Mouse (Mus musculus): Measurements from ENCODE around the gene Klhl35. TPM values are rescaled to one million over a fixed set of nuclear protein-coding genes. Genes with fewer than 3 reads are reported as not detected.
A peak's percentile ranks its signal among the peaks of the same experiment; 100 is the strongest.

The Klhl35 gene
- 22.5 and 22.9 TPM in 2 replicates for polyA plus RNA-seq (2014; fragmentation: Nextera tagmentation; extraction: Ambion mirVana)

DNA sequence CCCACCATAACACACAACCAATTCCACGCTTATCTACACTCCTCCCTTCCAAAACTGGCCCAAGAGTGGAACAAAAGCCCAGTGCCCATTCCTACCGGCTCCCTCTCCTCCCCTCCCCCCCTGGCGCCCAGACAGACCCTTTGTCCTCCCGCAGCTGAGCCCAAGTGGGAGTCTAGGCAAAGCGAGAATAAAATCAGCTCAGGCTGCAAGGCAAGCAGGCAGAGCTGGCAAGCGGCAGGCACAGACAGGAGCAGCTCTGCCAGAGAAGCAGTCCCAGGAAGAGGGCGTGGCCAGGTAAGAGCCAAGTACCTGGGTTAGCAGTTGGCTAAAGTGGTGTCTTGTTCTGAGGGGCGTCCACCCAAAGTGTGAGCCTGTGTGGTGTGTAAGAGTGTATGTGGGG, at the start of gene Klhl35:
Gene Klhl35 (plus strand): TSS at position 194 of the 400 bp plus-strand sequence.
- H3K27ac ChIP-seq (ENCODE audit: low read depth, low read length) = peak within 1 kb of the TSS; percentile 37
- H3K4me1 ChIP-seq (ENCODE audit: control insufficient read depth, insufficient read depth, low read length) = peaks cover 22% of the 10 kb centered on the region
- peaks cover 21% of the 10 kb centered on the region for H3K27me3 ChIP-seq (ENCODE audit: control insufficient read depth, insufficient read depth, low read length)
- H3K36me3 ChIP-seq (ENCODE audit: control insufficient read depth, insufficient read depth, low read length) = no peaks in the 10 kb centered on the region
- ATAC-seq (ENCODE audit: low FRiP score) (peak; percentile 34), DNase-seq (ENCODE audit: low spot score, missing footprints) (peak; percentile 94)
- WGBS = 19% methylated on average over 8 of the region's 8 CpGs
- H3K9me3 ChIP-seq (ENCODE audit: control insufficient read depth, low read length) = no peaks in the 10 kb centered on the region
- H3K4me2 ChIP-seq = peak within 1 kb of the TSS; percentile 39
- H3K9ac ChIP-seq (ENCODE audit: low read length) = peak within 1 kb of the TSS; percentile 43
- peak within 1 kb of the TSS; percentile 11 for H3K4me3 ChIP-seq (ENCODE audit: low read depth, low read length)

GRCm38 (mm10) chr7:99419311-99419710, 46.5 kb upstream of the Klhl35 start:
- no peak overlapping the region for H3K4me2 ChIP-seq
- H3K27ac ChIP-seq (ENCODE audit: low read depth, low read length) = no peak overlapping the region
- no peaks in the 10 kb centered on the region for H3K9me3 ChIP-seq (ENCODE audit: control insufficient read depth, low read length)
- ATAC-seq (ENCODE audit: low FRiP score) = no peak
- no peak overlapping the region for H3K4me3 ChIP-seq (ENCODE audit: low read depth, low read length)
- H3K27me3 ChIP-seq (ENCODE audit: control insufficient read depth, insufficient read depth, low read length) = no peaks in the 10 kb centered on the region
- WGBS = 79% methylated on average over 3 of the region's 3 CpGs
- H3K4me1 ChIP-seq (ENCODE audit: control insufficient read depth, insufficient read depth, low read length) = no peaks in the 10 kb centered on the region
- H3K36me3 ChIP-seq (ENCODE audit: control insufficient read depth, insufficient read depth, low read length) = no peaks in the 10 kb centered on the region
- no peak overlapping the region for H3K9ac ChIP-seq (ENCODE audit: low read length)
- DNase-seq (ENCODE audit: low spot score, missing footprints) = no peak

DNA sequence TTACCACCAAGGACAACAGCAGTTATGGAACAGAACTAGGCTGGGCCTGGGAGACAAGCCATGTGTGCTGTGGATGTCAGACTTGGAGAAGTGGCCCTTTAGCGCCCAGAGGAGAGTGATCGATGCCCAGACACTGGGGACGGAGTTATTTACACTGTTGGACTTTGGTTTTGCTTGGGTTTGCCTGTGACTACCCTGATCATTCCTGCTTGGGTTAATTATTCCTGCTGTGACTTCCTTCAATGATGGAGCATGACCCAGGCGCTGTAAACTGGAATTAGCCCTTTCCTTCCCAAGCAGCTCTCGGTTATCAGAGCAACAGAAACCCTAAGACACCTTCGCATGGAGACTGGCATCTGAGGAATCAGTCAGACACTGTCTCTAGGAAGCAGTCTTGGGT, 44.8 kb upstream of the Klhl35 start:
- Histone ChIP-seq H3K4me3 (ENCODE audit: low read depth, low read length) (no peak overlapping the region), H3K27ac (ENCODE audit: low read depth, low read length) (no peak overlapping the region), H3K27me3 (ENCODE audit: control insufficient read depth, insufficient read depth, low read length) (no peaks in the 10 kb centered on the region), H3K4me1 (ENCODE audit: control insufficient read depth, insufficient read depth, low read length) (peaks cover 8% of the 10 kb centered on the region), H3K36me3 (ENCODE audit: control insufficient read depth, insufficient read depth, low read length) (no peaks in the 10 kb centered on the region), H3K4me2 (no peak overlapping the region), H3K9ac (ENCODE audit: low read length) (no peak overlapping the region), H3K9me3 (ENCODE audit: control insufficient read depth, low read length) (no peaks in the 10 kb centered on the region)
- 81% methylated on average over 6 of the region's 6 CpGs for WGBS
- ATAC-seq (ENCODE audit: low FRiP score) = no peak
- no peak for DNase-seq (ENCODE audit: low spot score, missing footprints)

- Histone ChIP-seq H3K4me2 (no peak overlapping the region), H3K4me3 (ENCODE audit: low read depth, low read length) (no peak overlapping the region), H3K27me3 (ENCODE audit: control insufficient read depth, insufficient read depth, low read length) (no peaks in the 10 kb centered on the region), H3K4me1 (ENCODE audit: control insufficient read depth, insufficient read depth, low read length) (peaks cover 8% of the 10 kb centered on the region), H3K36me3 (ENCODE audit: control insufficient read depth, insufficient read depth, low read length) (no peaks in the 10 kb centered on the region), H3K9ac (ENCODE audit: low read length) (peak overlapping the region; percentile 41), H3K27ac (ENCODE audit: low read depth, low read length) (peak overlapping the region; percentile 37), H3K9me3 (ENCODE audit: control insufficient read depth, low read length) (no peaks in the 10 kb centered on the region)
- WGBS = 19% methylated on average over 8 of the region's 8 CpGs
- peak; percentile 83 for ATAC-seq (ENCODE audit: low FRiP score)
- DNase-seq (ENCODE audit: low spot score, missing footprints) = no peak
Measured at GRCm38 (mm10) chr7:99424538-99425155, 41.2 kb upstream of the Klhl35 start.

GRCm38 (mm10) chr7:99425706-99426105, 40.1 kb upstream of the Klhl35 start:
- H3K27me3 ChIP-seq (ENCODE audit: control insufficient read depth, insufficient read depth, low read length) = no peaks in the 10 kb centered on the region
- no peak overlapping the region for H3K4me2 ChIP-seq
- H3K9me3 ChIP-seq (ENCODE audit: control insufficient read depth, low read length) = no peaks in the 10 kb centered on the region
- H3K4me1 ChIP-seq (ENCODE audit: control insufficient read depth, insufficient read depth, low read length) = peaks cover 8% of the 10 kb centered on the region
- H3K36me3 ChIP-seq (ENCODE audit: control insufficient read depth, insufficient read depth, low read length) = no peaks in the 10 kb centered on the region
- no peak for ATAC-seq (ENCODE audit: low FRiP score)
- H3K4me3 ChIP-seq (ENCODE audit: low read depth, low read length) = no peak overlapping the region
- no peak overlapping the region for H3K27ac ChIP-seq (ENCODE audit: low read depth, low read length)
- no peak for DNase-seq (ENCODE audit: low spot score, missing footprints)
- 88% methylated on average over 4 of the region's 4 CpGs for WGBS
- H3K9ac ChIP-seq (ENCODE audit: low read length) = no peak overlapping the region

GRCm38 (mm10) chr7:99427031-99427430, 38.8 kb upstream of the Klhl35 start:
- Histone ChIP-seq H3K36me3 (ENCODE audit: control insufficient read depth, insufficient read depth, low read length) (no peaks in the 10 kb centered on the region), H3K9me3 (ENCODE audit: control insufficient read depth, low read length) (no peaks in the 10 kb centered on the region), H3K9ac (ENCODE audit: low read length) (no peak overlapping the region), H3K4me1 (ENCODE audit: control insufficient read depth, insufficient read depth, low read length) (peaks cover 8% of the 10 kb centered on the region), H3K27ac (ENCODE audit: low read depth, low read length) (no peak overlapping the region), H3K4me2 (no peak overlapping the region), H3K27me3 (ENCODE audit: control insufficient read depth, insufficient read depth, low read length) (no peaks in the 10 kb centered on the region), H3K4me3 (ENCODE audit: low read depth, low read length) (no peak overlapping the region)
- ATAC-seq (ENCODE audit: low FRiP score) (no peak), DNase-seq (ENCODE audit: low spot score, missing footprints) (no peak)
- 67% methylated on average over 10 of the region's 10 CpGs for WGBS

GRCm38 (mm10) chr7:99427987-99428386, 37.8 kb upstream of the Klhl35 start:
- Histone ChIP-seq H3K9me3 (ENCODE audit: control insufficient read depth, low read length) (no peaks in the 10 kb centered on the region), H3K9ac (ENCODE audit: low read length) (no peak overlapping the region), H3K4me2 (no peak overlapping the region), H3K4me1 (ENCODE audit: control insufficient read depth, insufficient read depth, low read length) (peaks cover 8% of the 10 kb centered on the region), H3K36me3 (ENCODE audit: control insufficient read depth, insufficient read depth, low read length) (no peaks in the 10 kb centered on the region), H3K27me3 (ENCODE audit: control insufficient read depth, insufficient read depth, low read length) (no peaks in the 10 kb centered on the region), H3K4me3 (ENCODE audit: low read depth, low read length) (no peak overlapping the region), H3K27ac (ENCODE audit: low read depth, low read length) (no peak overlapping the region)
- WGBS = 93% methylated on average over 3 of the region's 3 CpGs
- ATAC-seq (ENCODE audit: low FRiP score) (no peak), DNase-seq (ENCODE audit: low spot score, missing footprints) (no peak)

DNA sequence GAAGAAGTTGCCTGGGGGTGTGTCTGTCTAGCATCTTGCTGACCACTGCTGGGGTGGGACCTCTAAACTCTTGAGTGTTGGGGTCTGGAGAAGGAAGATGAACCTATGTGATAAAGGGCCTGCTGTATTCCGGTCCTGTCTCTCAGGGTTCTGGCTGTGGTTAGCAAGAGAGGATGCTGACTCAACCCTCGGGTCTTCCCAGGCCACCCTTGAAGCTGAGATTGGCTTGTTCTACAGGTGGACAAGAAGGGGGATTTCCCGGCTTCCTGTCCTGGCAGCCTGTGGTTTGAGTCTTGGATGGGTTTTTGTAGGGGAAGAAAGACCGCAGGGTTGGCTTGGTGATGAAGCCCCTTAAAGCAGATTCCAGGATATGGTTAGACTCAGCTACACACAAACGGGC, 37.0 kb upstream of the Klhl35 start:
- H3K9ac ChIP-seq (ENCODE audit: low read length) = no peak overlapping the region
- 91% methylated on average over 5 of the region's 5 CpGs for WGBS
- ATAC-seq (ENCODE audit: low FRiP score) = no peak
- H3K4me3 ChIP-seq (ENCODE audit: low read depth, low read length) = no peak overlapping the region
- H3K4me2 ChIP-seq = no peak overlapping the region
- H3K27ac ChIP-seq (ENCODE audit: low read depth, low read length) = no peak overlapping the region
- no peak for DNase-seq (ENCODE audit: low spot score, missing footprints)
- no peaks in the 10 kb centered on the region for H3K36me3 ChIP-seq (ENCODE audit: control insufficient read depth, insufficient read depth, low read length)
- no peaks in the 10 kb centered on the region for H3K9me3 ChIP-seq (ENCODE audit: control insufficient read depth, low read length)
- peaks cover 8% of the 10 kb centered on the region for H3K4me1 ChIP-seq (ENCODE audit: control insufficient read depth, insufficient read depth, low read length)
- H3K27me3 ChIP-seq (ENCODE audit: control insufficient read depth, insufficient read depth, low read length) = no peaks in the 10 kb centered on the region

DNA sequence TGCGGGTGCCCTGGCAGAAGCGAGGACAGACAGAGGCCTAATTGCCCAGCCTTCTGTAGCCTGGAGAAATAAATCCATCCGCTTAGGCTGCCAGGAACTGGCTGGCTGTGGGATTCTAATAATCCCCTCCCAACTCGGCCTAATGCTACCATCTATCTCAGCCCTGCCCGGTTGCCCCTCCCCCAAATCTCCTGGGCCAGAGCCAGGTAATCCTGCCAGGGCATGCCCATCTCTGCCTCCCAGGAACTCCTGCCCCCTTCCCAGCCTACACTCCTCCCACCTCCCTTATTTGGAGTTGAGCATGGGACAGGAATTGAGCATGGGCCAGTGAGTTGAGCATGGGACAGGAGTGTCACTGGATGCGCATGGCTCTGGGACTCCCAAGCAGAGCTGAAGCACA, 36.0 kb upstream of the Klhl35 start:
- H3K4me1 ChIP-seq (ENCODE audit: control insufficient read depth, insufficient read depth, low read length) = peaks cover 10% of the 10 kb centered on the region
- DNase-seq (ENCODE audit: low spot score, missing footprints) (no peak), ATAC-seq (ENCODE audit: low FRiP score) (no peak)
- no peaks in the 10 kb centered on the region for H3K27me3 ChIP-seq (ENCODE audit: control insufficient read depth, insufficient read depth, low read length)
- H3K4me2 ChIP-seq = no peak overlapping the region
- no peak overlapping the region for H3K9ac ChIP-seq (ENCODE audit: low read length)
- no peaks in the 10 kb centered on the region for H3K36me3 ChIP-seq (ENCODE audit: control insufficient read depth, insufficient read depth, low read length)
- no peak overlapping the region for H3K4me3 ChIP-seq (ENCODE audit: low read depth, low read length)
- WGBS = 27% methylated on average over 6 of the region's 6 CpGs
- no peak overlapping the region for H3K27ac ChIP-seq (ENCODE audit: low read depth, low read length)
- H3K9me3 ChIP-seq (ENCODE audit: control insufficient read depth, low read length) = no peaks in the 10 kb centered on the region
